Mouse (Mus musculus): ENCODE measurements around the gene Cfp.

Cfp gene

GRCm38 (mm10) chrX:20931364-20931763, at the start of gene Cfp:
Gene Cfp (minus strand): TSS chrX:20931555.
- DNase-seq: no peak

- no peak for DNase-seq
These were observed 49.5 kb upstream of the Cfp start for GRCm38 (mm10) chrX:20980901-20981300.

GRCm38 (mm10) chrX:20961477-20962378, 30.4 kb upstream of the Cfp start, which contains the start of gene Uxt:
Gene Uxt (minus strand): TSS chrX:20962017.
- DNase-seq: peak; percentile 88

GRCm38 (mm10) chrX:20950191-20950880, 19.0 kb upstream of the Cfp start, which contains the start of gene Elk1:
Gene Elk1 (minus strand): TSS chrX:20950608.
- DNase-seq: peak; percentile 82

- peak; percentile 55 for DNase-seq
These were observed 14.7 kb upstream of the Cfp start for GRCm38 (mm10) chrX:20946055-20946454.

- no peak for DNase-seq
These were observed 608 bp upstream of the Cfp start for GRCm38 (mm10) chrX:20931963-20932362.

- DNase-seq: no peak
These were observed 1.5 kb downstream of the Cfp start for GRCm38 (mm10) chrX:20929859-20930258.

- DNase-seq: no peak
These were observed 6.4 kb downstream of the Cfp start for GRCm38 (mm10) chrX:20924976-20925375.

GRCm38 (mm10) chrX:20923506-20923905, 7.8 kb downstream of the Cfp start:
- no peak for DNase-seq

- DNase-seq: no peak
These were observed 10.0 kb downstream of the Cfp start for GRCm38 (mm10) chrX:20921366-20921765.

GRCm38 (mm10) chrX:20920844-20921364, 10.5 kb downstream of the Cfp start, which contains the start of gene Syn1:
Gene Syn1 (minus strand): TSS chrX:20921004.
- peak; percentile 72 for DNase-seq

GRCm38 (mm10) chrX:20920249-20920843, 11.0 kb downstream of the Cfp start:
- DNase-seq: no peak

- no peak for DNase-seq
These were observed 16.3 kb downstream of the Cfp start for GRCm38 (mm10) chrX:20915075-20915474.

GRCm38 (mm10) chrX:20913726-20914125, 17.6 kb downstream of the Cfp start:
- no peak for DNase-seq

- DNase-seq: no peak
These were observed 21.3 kb downstream of the Cfp start for GRCm38 (mm10) chrX:20910074-20910473.
